Mouse (Mus musculus) lung, embryonic 16.5 days (tissue): ENCODE measurements around the gene Ubtd2. TPM values are rescaled to one million over a fixed set of nuclear protein-coding genes. Genes with fewer than 3 reads are reported as not detected.
A peak's percentile ranks its signal among the peaks of the same experiment; 100 is the strongest.

Source experiments
- ATAC-seq: fragments of 200-750 bp; cut with Nextera tagmentation; 2 replicates; pipeline ENCODE4 v1.8.0; 2017; ENCODE audit warnings: low read depth, mild to moderate bottlenecking, moderate library complexity
- H3K27ac ChIP-seq: fragments of 300-500 bp; sonication (generic); 2 replicates; pipeline ENCODE4 v1.5.1; 2014; ENCODE audit warnings: mild to moderate bottlenecking, control low read depth, low read length
- H3K27me3 ChIP-seq: fragments of 300-500 bp; sonication (generic); 2 replicates; pipeline ENCODE4 v1.6.1; 2014; ENCODE audit warnings: low read depth, low read length, mixed read lengths; ENCODE audit not compliant: control insufficient read depth, insufficient read depth
- H3K36me3 ChIP-seq: fragments of 300-500 bp; sonication (generic); 2 replicates; pipeline ENCODE4 v1.6.1; 2014; ENCODE audit warnings: low read length; ENCODE audit not compliant: control insufficient read depth, insufficient read depth
- H3K4me1 ChIP-seq: fragments of 300-500 bp; sonication (generic); replicated peaks from 2 replicates; pipeline ENCODE4 v1.6.1; 2014; ENCODE audit warnings: low read length, mixed read lengths; ENCODE audit not compliant: control insufficient read depth, insufficient read depth
- H3K4me2 ChIP-seq: fragments of 300-500 bp; sonication (generic); 2 replicates; pipeline ENCODE4 v1.6.1; 2014; ENCODE audit warnings: low read depth, low read length, control low read depth
- H3K4me3 ChIP-seq: fragments of 300-500 bp; sonication (generic); 2 replicates; pipeline ENCODE4 v1.5.1; 2014; ENCODE audit warnings: mild to moderate bottlenecking, low read length, control low read depth
- H3K9ac ChIP-seq: fragments of 300-500 bp; sonication (generic); 2 replicates; pipeline ENCODE4 v1.6.1; 2014; ENCODE audit warnings: low read length, control low read depth
- H3K9me3 ChIP-seq: fragments of 300-500 bp; sonication (generic); 2 replicates; pipeline ENCODE4 v1.6.1; 2016; ENCODE audit warnings: low read length; ENCODE audit not compliant: control insufficient read depth
- WGBS: fragments of 180-500 bp; shearing (Covaris S2); extraction: QIAGEN DNeasy Blood & Tissue Kit; methylation state at CpG from one replicate; pipeline ENCODE4 v1.1.7; 2014; 5-methylcytosine and 5-hydroxymethylcytosine counted together
- polyA plus RNA-seq: library from polyadenylated mRNA; unstranded; fragments of >200 nt; fragmentation: Nextera tagmentation; extraction: Ambion mirVana; gene quantifications from 2 replicates; pipeline ENCODE4 v1.2.1, GENCODE M21; 2015

Ubtd2 gene
- polyA plus RNA-seq: 38.2 and 42.0 TPM in 2 replicates

- no peaks in the 10 kb centered on the region for H3K27me3 ChIP-seq
- peak within 1 kb of the TSS; percentile 94 for H3K4me3 ChIP-seq
- 0 out of 2 replicates have a peak, but pooled peaks cover 3% of the 10 kb centered on the region for H3K4me1 ChIP-seq
- peak within 1 kb of the TSS; percentile 92 for H3K4me2 ChIP-seq
- H3K36me3 ChIP-seq: no peaks in the 10 kb centered on the region
- peak within 1 kb of the TSS; percentile 97 for H3K9ac ChIP-seq
- under 1% methylated on average over 56 of the region's 86 CpGs for WGBS
- ATAC-seq: peak; percentile 98
- peak within 1 kb of the TSS; percentile 97 for H3K27ac ChIP-seq
- no peaks in the 10 kb centered on the region for H3K9me3 ChIP-seq
These were observed at the start of gene Ubtd2 for GRCm38 (mm10) chr11:32454800-32455506. Ubtd2 (plus strand) TSS chr11:32455370.

DNA sequence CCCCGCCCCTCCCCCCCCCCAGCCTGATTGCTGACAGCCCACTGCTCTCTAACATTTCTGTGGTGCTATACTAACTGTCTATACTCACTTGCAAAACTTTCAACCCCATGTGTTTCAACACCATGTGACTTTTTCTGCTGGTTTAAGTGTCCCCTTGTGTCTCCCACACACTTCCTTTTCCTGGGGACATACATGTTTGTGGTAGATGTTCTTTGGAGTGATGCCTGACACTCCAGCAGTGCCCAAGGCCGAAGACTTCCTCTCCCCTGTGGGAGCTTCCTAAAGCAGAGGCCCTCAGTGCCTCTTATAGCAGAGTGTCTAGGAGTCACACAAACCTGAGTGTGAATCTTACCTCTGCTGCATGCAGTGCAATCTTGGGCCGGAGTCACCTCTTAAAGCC, 47.3 kb upstream of the Ubtd2 start:
- Histone ChIP-seq H3K27ac (no peak overlapping the region), H3K27me3 (no peaks in the 10 kb centered on the region), H3K4me3 (no peak overlapping the region), H3K4me2 (no peak overlapping the region), H3K4me1 (peaks cover 16% of the 10 kb centered on the region), H3K9me3 (no peaks in the 10 kb centered on the region), H3K36me3 (peaks cover 9% of the 10 kb centered on the region), H3K9ac (no peak overlapping the region)
- 63% methylated on average over 3 of the region's 3 CpGs for WGBS
- no peak for ATAC-seq

- Histone ChIP-seq H3K27ac (no peak overlapping the region), H3K36me3 (peaks cover 17% of the 10 kb centered on the region), H3K4me2 (no peak overlapping the region), H3K9me3 (no peaks in the 10 kb centered on the region), H3K4me3 (no peak overlapping the region), H3K9ac (no peak overlapping the region), H3K27me3 (no peaks in the 10 kb centered on the region), H3K4me1 (peaks cover 16% of the 10 kb centered on the region)
- ATAC-seq: no peak
These were observed 46.1 kb upstream of the Ubtd2 start for GRCm38 (mm10) chr11:32409052-32409451.

DNA sequence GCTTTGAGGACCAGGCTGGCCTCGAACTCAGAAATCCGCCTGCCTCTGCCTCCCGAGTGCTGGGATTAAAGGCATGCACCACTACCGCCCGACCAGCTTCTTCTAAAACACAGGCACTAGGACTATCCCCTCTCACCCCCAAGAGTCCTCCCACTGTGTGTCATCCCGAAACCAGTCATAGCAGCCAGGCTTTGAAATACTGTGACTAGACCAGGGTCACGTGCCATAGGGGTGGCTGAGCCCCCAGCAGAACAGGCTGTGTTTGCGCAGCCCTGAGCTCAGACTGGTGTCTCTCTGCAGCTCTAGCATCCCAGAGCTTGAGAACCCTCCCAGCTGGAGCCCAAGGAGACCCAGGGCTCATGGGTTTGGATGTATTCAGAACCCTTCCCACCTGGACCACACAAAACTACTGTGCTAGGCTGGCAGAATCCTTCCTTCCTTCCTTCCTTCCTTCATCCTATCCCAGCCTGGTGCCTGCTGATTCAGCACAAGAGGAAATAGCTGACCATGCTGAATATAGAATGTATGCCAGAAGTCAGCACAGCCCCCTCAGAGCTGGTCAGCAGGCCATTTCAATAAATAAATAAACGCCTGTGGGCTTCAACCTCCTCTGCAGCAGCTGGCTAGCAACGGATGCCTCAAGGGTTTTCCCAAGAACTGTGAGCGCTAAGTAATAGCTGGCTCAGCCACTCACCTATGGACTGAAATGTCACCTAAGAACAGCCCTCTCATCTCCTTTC, 45.2 kb upstream of the Ubtd2 start:
- H3K4me3 ChIP-seq: no peak overlapping the region
- H3K4me2 ChIP-seq: no peak overlapping the region
- H3K36me3 ChIP-seq: peaks cover 22% of the 10 kb centered on the region
- H3K4me1 ChIP-seq: peaks cover 16% of the 10 kb centered on the region
- H3K27ac ChIP-seq: 0 out of 2 replicates have a peak overlapping the region, but pooled peaks have one; percentile 24
- peak; percentile 80 for ATAC-seq
- WGBS: 74% methylated on average over 11 of the region's 11 CpGs
- no peaks in the 10 kb centered on the region for H3K9me3 ChIP-seq
- no peak overlapping the region for H3K9ac ChIP-seq
- H3K27me3 ChIP-seq: no peaks in the 10 kb centered on the region

DNA sequence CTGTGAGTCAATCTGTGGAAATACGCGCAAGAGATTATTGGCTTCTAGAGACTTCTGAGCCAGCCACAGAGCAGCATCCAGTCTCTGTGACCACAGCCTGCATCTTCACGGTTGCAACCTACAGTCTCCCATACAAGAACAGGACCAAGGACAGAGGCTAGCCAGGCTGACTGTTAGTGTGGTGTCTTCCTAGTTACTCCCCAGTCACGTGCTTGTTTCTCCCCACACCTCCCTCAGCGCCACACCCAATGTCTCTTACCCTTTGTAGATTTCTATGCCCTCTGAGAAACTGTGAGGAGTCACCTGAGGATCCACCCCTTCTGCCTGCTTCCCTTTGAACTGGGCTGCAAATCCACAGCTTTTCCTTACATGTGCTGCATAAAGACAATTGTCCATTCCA, 35.2 kb upstream of the Ubtd2 start:
- 79% methylated on average over 5 of the region's 5 CpGs for WGBS
- Histone ChIP-seq H3K9me3 (no peaks in the 10 kb centered on the region), H3K4me3 (no peak overlapping the region), H3K4me1 (peaks cover 4% of the 10 kb centered on the region; the same call in 1 of the 2 replicates), H3K36me3 (peaks cover 62% of the 10 kb centered on the region), H3K9ac (no peak overlapping the region), H3K27me3 (no peaks in the 10 kb centered on the region), H3K4me2 (no peak overlapping the region), H3K27ac (no peak overlapping the region)
- no peak for ATAC-seq

GRCm38 (mm10) chr11:32423311-32423710, 31.9 kb upstream of the Ubtd2 start:
- no peak overlapping the region for H3K4me3 ChIP-seq
- H3K4me1 ChIP-seq: peaks cover 4% of the 10 kb centered on the region; the same call in 1 of the 2 replicates
- ATAC-seq: 0 out of 2 replicates have a peak, but pooled peaks have one; percentile 44
- H3K36me3 ChIP-seq: peaks cover 39% of the 10 kb centered on the region
- no peaks in the 10 kb centered on the region for H3K9me3 ChIP-seq
- no peak overlapping the region for H3K4me2 ChIP-seq
- 0 out of 2 replicates have a peak overlapping the region, but pooled peaks have one; percentile 10 for H3K27ac ChIP-seq
- no peak overlapping the region for H3K9ac ChIP-seq
- H3K27me3 ChIP-seq: no peaks in the 10 kb centered on the region
- WGBS: 64% methylated on average over 12 of the region's 12 CpGs

GRCm38 (mm10) chr11:32424600-32424999, 30.6 kb upstream of the Ubtd2 start:
- no peak for ATAC-seq
- no peak overlapping the region for H3K4me3 ChIP-seq
- no peak overlapping the region for H3K27ac ChIP-seq
- no peak overlapping the region for H3K9ac ChIP-seq
- H3K4me1 ChIP-seq: peaks cover 4% of the 10 kb centered on the region; the same call in 1 of the 2 replicates
- WGBS: 89% methylated on average over 4 of the region's 4 CpGs
- no peaks in the 10 kb centered on the region for H3K9me3 ChIP-seq
- peaks cover 32% of the 10 kb centered on the region for H3K36me3 ChIP-seq
- H3K4me2 ChIP-seq: no peak overlapping the region
- H3K27me3 ChIP-seq: no peaks in the 10 kb centered on the region

DNA sequence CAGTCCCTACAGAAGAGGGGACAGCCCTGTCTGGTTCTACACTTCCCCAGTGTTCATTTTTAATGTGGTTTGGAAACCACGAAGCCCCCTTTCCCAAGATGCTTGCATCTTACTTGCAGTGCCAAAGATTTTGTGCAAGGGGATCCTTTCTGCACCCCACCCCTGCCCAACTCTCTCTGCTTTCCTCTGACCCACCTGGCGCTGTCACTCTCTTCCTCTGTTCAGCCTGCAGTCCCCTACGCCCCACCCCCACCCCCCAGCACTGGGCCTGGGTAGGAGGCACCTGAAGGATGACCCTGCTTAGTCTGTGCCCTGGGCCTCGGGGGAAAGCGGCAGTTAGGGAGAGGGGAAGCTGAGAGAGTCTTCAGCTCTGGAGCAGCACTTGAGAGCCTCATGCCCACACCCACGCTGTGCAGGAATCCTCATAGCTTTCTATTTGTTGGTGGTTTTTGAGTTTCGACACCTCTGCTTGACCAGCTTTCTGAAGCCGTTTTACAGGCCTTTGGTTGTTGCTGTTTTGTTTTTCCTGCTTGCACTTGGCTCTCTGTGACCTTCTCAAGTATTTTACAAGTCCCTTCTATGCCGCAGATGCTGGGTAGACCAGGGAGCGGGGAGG, 30.0 kb upstream of the Ubtd2 start:
- Histone ChIP-seq H3K36me3 (peaks cover 31% of the 10 kb centered on the region), H3K4me3 (no peak overlapping the region), H3K4me1 (peaks cover 4% of the 10 kb centered on the region; the same call in 1 of the 2 replicates), H3K9ac (no peak overlapping the region), H3K9me3 (no peaks in the 10 kb centered on the region), H3K27ac (no peak overlapping the region), H3K4me2 (no peak overlapping the region), H3K27me3 (no peaks in the 10 kb centered on the region)
- 68% methylated on average over 10 of the region's 10 CpGs for WGBS
- ATAC-seq: no peak

DNA sequence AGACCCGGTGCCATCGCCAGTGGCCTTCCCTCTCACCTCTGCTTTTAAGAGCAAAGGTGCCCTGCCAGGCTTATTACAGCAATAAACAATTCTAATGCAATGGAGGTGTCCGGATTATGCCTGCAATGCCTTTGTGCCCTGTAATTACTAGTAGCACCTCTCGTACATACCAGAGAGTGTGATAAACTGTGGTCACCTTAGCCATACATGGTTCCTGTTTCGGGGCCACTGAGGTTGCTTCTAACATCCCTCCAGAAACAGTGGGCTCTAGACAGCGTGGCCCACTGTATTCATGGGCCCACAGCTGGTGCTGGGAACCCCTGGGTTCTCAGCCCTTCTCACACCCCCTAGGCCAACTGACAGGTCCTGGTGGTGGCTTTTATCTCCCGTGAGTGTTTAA, 27.6 kb upstream of the Ubtd2 start:
- no peak overlapping the region for H3K9ac ChIP-seq
- 78% methylated on average over 7 of the region's 7 CpGs for WGBS
- H3K36me3 ChIP-seq: peaks cover 16% of the 10 kb centered on the region
- H3K4me3 ChIP-seq: no peak overlapping the region
- peaks cover 4% of the 10 kb centered on the region; the same call in 1 of the 2 replicates for H3K4me1 ChIP-seq
- H3K9me3 ChIP-seq: no peaks in the 10 kb centered on the region
- no peak for ATAC-seq
- no peak overlapping the region for H3K4me2 ChIP-seq
- H3K27me3 ChIP-seq: no peaks in the 10 kb centered on the region
- H3K27ac ChIP-seq: no peak overlapping the region
